Mouse (Mus musculus): Measurements from ENCODE around the gene Hnrnpul1.

Hnrnpul1 gene

DNA sequence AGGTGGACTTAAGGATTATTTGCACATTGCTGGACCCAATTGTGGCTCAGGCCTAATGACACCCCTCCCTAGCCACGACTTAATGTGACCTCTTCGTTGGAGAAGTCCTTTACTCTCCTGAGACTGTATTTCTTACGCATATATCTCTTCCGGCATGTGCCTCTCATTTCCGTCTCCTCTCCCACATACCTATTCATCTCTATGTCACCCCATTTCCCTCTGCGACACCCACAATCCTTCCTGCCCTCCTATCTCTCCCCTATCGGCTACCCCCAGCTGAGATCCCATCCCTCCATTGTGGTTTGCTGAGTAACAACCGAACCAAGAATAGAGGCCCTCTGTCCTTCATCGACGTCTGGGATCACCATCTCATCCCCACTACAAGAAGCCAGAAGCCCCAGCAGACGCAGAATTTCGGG, 64.9 kb downstream of the Hnrnpul1 start:
- in situ Hi-C loops (cut with MseI, MboI), result no loop called here

DNA sequence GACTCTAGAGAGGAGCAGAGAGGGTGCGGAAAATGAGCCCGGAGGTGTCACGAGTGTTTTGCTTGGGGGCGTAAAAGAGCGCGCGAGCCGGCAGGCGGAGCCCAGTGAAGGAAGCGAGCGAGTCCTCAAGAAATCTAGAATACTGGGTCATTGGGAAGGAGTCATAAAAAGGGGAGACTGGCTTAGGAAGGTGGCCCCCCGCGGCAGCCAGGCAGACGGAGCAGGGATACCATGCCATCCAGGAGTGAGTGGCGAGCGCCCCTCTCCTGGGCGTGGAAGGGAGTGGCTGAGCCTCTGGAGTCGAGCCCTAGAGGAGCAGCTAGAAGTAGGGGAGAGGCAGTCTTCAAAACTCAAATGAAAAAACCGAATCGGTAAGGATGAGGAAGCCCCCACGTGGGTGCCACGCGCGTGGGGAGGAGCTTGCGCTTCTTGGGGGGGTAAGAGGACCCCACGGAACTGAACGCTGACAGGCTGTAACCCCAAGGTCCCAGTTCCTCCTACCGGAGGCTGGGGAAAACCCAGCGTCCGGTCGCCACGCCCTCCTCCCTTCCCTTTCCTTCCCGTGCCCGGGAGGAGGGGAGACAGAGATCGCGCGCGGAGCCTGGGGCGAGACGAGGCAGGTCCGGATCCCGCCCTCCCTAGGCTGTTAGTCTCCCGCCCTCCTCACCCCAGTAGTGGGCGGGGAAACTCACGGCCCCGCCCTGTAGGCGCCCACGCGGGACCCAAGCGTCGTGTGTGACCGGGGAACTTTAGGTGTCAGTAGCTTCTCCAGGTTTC, 65.6 kb downstream of the Hnrnpul1 start:
- in situ Hi-C loops (cut with MseI, MboI), result no loop called here

DNA sequence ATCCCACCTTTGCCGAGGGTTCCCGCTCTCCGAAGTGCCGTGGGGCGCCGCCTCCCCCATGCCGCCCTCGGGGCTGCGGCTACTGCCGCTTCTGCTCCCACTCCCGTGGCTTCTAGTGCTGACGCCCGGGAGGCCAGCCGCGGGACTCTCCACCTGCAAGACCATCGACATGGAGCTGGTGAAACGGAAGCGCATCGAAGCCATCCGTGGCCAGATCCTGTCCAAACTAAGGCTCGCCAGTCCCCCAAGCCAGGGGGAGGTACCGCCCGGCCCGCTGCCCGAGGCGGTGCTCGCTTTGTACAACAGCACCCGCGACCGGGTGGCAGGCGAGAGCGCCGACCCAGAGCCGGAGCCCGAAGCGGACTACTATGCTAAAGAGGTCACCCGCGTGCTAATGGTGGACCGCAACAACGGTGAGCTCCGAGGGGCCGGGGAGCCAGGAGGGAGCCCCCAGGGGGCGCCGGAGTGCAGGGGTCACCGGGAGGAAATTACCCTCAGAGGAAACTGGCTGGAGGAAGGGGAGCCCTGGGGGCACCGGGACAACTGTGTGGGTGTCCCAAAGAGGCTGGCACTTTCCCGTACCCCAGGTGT, 66.7 kb downstream of the Hnrnpul1 start:
- in situ Hi-C loops (cut with MseI, MboI), result no loop called here

DNA sequence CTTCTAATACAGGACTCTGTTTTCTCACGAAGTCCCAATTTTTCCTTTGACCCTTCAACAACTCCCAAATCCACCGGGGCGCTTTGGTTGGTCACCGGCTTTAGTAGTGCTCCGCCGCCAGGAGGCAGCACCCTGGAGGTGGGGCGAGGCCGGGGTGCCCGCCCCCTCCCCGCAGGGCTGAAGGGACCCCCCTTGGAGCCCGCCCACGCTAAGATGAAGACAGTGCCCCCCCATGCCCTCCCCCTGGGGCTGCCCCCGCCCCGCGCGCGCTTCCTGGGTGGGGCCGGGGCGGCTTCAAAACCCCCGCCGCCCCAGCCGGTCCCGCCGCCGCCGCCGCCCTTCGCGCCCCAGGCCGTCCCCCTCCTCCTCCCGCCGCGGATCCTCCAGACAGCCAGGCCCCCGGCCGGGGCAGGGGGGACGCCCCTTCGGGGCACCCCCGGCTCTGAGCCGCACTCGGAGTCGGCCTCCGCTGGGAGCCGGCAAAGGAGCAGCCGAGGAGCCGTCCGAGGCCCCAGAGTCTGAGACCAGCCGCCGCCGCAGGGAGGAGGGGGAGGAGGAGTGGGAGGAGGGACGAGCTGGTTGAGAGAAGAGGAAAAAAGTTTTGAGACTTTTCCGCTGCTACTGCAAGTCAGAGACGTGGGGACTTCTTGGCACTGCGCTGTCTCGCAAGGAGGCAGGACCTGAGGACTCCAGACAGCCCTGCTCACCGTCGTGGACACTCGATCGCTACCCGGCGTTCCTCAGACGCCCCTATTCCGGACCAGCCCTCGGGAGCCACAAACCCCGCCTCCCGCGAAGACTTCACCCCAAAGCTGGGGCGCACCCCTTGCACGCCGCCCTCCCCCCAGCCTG, 67.7 kb downstream of the Hnrnpul1 start, which contains the start of gene Tgfb1:
Tgfb1 (plus strand) TSS at position 323 of the 852 bp plus-strand sequence.
- in situ Hi-C loops (cut with MseI, MboI), result no loop called here

DNA sequence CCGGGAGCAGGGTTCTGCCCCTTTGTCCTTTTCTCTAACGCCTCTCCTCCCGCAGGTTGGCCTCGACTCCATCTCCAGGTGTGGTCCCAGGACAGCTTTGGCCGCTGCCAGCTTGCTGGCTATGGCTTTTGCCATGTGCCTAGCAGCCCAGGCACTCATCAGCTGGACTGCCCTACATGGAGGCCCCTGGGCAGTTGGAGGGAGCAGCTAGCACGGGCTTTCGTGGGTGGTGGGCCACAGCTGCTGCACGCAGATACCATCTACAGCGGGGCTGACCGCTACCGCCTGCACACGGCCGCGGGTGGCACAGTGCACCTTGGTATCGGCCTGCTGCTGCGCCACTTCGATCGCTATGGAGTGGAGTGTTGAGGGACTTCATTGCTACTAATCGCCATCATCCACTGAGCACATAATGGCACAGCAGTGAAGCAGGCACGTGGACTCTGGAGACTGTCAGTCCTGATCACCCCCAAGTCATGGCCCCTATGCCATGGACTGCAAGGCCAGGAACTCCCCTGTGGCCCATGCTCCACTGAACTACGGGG, 68.6 kb downstream of the Hnrnpul1 start:
- in situ Hi-C loops (cut with MseI, MboI), result no loop called here

DNA sequence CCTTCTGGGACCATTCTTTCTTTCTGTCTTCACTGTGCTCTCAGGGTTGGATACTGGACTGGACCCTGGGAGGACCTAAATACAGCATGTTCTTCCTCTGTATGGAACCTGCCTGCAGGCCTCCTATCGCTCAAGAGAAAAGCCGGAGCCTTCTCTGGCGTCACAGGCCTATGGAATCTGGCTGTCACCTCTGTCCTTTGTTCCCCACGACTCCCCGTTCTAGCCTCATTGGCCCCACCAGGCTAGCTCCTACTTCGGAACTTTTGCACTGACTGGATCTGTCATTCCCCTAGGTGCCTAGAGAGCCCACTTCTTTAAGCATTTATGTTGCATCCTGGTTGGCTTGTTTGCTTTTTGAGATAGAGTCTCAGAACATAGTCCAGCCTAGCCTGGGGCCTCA, 69.9 kb downstream of the Hnrnpul1 start:
- in situ Hi-C loops (cut with MseI, MboI), result no loop called here

GRCm38 (mm10) chr7:25683474-25684180, 70.9 kb downstream of the Hnrnpul1 start:
- in situ Hi-C loops (cut with MseI, MboI), result no loop called here

GRCm38 (mm10) chr7:25681341-25682231, 73.0 kb downstream of the Hnrnpul1 start:
- in situ Hi-C loops (cut with MseI, MboI), result no loop called here

GRCm38 (mm10) chr7:25680514-25681258, 73.9 kb downstream of the Hnrnpul1 start, which contains the start of gene B9d2:
B9d2 (plus strand) TSS chr7:25680780.
- in situ Hi-C loops (cut with MseI, MboI), result no loop called here

DNA sequence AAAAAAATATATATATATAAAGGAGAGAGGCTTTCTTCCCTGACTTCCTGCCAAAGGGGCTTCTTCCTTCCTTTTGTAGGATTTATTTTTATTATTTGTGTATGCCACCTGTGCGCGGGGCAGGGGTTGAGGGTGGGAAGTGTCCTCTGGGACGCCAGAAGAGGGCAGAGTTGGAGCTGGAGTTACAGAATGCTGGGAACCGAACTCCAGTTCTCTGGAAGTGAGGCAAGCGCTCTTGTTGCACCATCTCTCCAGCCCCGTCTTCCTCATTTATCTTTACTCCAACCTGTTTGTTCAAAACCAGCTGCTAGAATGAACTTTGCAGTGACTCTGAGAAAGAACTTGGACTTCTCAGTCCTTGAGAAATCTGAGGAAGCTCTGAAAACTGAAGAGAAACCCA, 74.6 kb downstream of the Hnrnpul1 start:
- in situ Hi-C loops (cut with MseI, MboI), result no loop called here

GRCm38 (mm10) chr7:25677013-25677412, 77.5 kb downstream of the Hnrnpul1 start:
- in situ Hi-C loops (cut with MseI, MboI), result no loop called here

GRCm38 (mm10) chr7:25676085-25676781, 78.3 kb downstream of the Hnrnpul1 start:
- in situ Hi-C loops (cut with MseI, MboI), result no loop called here

GRCm38 (mm10) chr7:25675405-25675804, 79.2 kb downstream of the Hnrnpul1 start:
- in situ Hi-C loops (cut with MseI, MboI), result no loop called here

DNA sequence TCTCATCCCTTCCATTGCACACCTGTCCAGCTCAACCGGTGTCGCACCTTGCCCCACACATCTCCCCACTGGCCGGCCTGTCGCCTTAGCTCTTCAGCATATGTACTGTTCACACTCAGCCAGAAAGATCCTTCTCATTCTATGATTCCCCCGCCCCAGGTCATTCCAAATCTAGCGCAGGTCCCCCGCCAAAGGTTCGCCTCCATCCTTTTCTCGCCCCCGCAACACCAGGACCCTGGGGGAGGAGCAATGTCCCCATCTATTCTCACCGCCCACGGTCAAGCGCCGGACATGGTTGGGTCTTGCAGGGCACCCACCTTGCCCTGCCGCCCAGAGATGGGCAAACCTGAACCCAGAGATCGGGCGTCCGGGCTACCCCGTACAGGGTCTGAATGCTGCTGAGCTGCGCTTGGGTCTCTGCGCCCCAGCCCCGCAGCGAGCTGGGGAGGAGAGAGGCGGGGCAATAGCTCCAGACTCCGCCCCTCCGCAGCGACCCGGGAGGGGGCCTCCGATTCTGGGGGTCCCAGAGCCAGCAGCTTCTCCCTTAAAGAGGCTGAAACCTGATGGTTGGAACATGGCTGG, 79.7 kb downstream of the Hnrnpul1 start, which contains the start of gene Tmem91:
Tmem91 (minus strand) TSS at position 448 of the 582 bp plus-strand sequence.
- in situ Hi-C loops (cut with MseI, MboI), result no loop called here

GRCm38 (mm10) chr7:25674297-25674696, 80.3 kb downstream of the Hnrnpul1 start:
- in situ Hi-C loops (cut with MseI, MboI), result no loop called here

DNA sequence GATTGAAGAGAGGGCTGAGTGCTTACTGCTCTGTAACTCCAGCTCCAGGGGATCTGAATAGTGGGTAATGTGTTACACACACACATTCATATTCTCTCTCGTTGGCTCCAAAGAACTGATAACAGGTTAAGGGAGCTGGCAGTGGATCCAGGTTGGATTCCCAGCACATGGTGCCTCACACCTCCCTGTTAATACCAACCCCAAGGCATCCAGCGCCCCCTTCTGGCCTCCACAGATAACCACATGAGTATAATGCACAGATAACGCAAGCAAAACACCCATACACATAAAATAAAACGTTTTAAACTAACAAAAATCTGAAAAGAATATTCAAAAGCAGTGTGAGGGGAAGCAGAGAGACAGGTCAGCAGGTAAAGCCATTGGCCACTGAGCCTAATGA, 82.1 kb downstream of the Hnrnpul1 start:
- in situ Hi-C loops (cut with MseI, MboI), result no loop called here

GRCm38 (mm10) chr7:25671686-25672085, 82.9 kb downstream of the Hnrnpul1 start:
- in situ Hi-C loops (cut with MseI, MboI), result no loop called here
